Mouse (Mus musculus) macrophage (primary cell): ENCODE results near the gene Stk39. TPM values are rescaled to one million over a fixed set of nuclear protein-coding genes. Genes with fewer than 3 reads are reported as not detected.

Source experiments
- H3K27ac ChIP-seq: fragments of 350-480 bp; formaldehyde crosslinking; 2 replicates; pipeline ENCODE4 v1.9.0; 2021
- H3K36me3 ChIP-seq: fragments of 350-480 bp; formaldehyde crosslinking; 2 replicates; pipeline ENCODE4 v1.9.0; 2021; ENCODE audit errors: inconsistent target
- H3K4me3 ChIP-seq: fragments of 350-480 bp; formaldehyde crosslinking; 2 replicates; pipeline ENCODE4 v1.9.0; 2021; ENCODE audit errors: inconsistent target
- H3K79me2 ChIP-seq: fragments of 350-480 bp; formaldehyde crosslinking; 2 replicates; pipeline ENCODE4 v1.9.0; 2021; ENCODE audit errors: inconsistent target
- WGBS: methylation state at CpG from one replicate; pipeline ENCODE4 v1.1.7; 2026; ENCODE audit warnings: inconsistent platforms; ENCODE audit not compliant: missing documents; 5-methylcytosine and 5-hydroxymethylcytosine counted together
- polyA plus RNA-seq: library from polyadenylated mRNA; stranded (reverse); fragments of 250-400 nt; gene quantifications from 3 replicates; pipeline ENCODE4 v1.2.4, GENCODE M21; 2018; ENCODE audit warnings: inconsistent platforms

The Stk39 gene
- polyA plus RNA-seq, 1 experiment from 2014 or later: 0.34 TPM

DNA sequence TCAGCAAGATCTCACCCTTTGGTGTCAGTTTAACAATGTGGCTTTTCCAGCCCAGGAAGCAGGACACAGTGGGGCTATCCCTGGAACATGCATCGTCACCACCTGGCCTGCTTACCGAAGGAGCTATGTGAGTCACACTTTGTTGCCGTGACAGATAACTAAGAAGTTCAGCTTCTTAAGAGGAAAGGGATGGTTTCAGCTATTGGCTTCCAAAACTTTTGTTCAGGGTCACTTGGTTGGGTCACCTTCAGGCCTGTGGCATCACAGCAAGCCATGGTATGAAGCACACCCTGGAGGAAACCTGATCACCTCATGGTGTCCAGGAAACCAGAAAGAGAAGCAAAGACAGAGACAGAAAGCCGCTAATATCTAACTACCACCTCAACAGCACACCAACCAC is 128.3 kb downstream of the Stk39 start:
- Histone ChIP-seq H3K4me3 (no peak overlapping the region), H3K36me3 (no peaks in the 10 kb centered on the region), H3K79me2 (no peaks in the 10 kb centered on the region), H3K27ac (no peak overlapping the region)
- 91% methylated on average over 4 of the region's 4 CpGs for WGBS

DNA sequence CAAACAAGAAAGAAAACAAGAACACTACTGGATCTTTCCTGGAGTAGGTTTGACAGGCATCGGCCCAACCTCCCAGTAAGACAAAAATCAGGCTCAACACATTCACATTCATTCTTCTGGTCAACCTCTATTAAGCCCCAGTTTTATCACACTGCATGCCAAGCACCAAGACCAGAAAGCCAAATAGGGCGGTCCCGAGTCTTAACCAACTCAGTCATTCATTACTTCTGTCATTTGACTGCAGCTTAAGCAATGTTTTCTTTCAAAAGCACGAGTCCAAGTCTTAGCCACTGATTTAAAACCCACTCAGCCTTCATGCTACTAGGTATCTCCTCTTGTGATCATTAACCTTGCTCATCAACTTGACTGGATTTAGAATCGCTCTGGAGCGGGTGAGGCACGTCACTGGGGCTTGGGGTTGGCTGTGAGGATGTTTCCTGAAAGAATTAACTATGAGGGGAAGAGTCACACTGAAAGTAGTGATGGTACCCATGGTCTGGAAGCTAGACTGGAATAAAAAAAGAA is 129.9 kb downstream of the Stk39 start:
- no peak overlapping the region for H3K27ac ChIP-seq
- H3K4me3 ChIP-seq: no peak overlapping the region
- H3K79me2 ChIP-seq: no peaks in the 10 kb centered on the region
- 94% methylated on average over 7 of the region's 7 CpGs for WGBS
- H3K36me3 ChIP-seq: no peaks in the 10 kb centered on the region

DNA sequence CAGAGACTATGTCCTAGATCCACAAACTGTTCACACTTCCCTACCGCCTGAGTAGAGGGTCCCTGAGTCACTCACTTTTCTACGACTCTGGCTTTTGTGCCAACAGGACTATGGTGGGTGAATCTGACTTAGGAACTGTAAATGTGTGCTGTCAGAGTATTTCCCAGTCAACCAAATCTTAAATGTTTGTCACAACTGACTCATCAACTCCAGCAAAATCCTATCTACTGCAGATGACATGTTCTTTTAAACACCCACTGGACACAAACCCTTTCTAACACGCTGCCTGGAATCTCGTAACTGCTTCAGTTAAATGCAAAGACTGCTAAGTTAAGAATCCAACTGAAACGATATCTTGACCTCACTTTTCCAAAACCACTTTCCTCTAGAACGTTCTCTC is 135.2 kb downstream of the Stk39 start:
- H3K4me3 ChIP-seq: no peak overlapping the region
- no peak overlapping the region for H3K27ac ChIP-seq
- no peaks in the 10 kb centered on the region for H3K79me2 ChIP-seq
- H3K36me3 ChIP-seq: no peaks in the 10 kb centered on the region
- WGBS: 93% methylated on average over 6 of the region's 6 CpGs

DNA sequence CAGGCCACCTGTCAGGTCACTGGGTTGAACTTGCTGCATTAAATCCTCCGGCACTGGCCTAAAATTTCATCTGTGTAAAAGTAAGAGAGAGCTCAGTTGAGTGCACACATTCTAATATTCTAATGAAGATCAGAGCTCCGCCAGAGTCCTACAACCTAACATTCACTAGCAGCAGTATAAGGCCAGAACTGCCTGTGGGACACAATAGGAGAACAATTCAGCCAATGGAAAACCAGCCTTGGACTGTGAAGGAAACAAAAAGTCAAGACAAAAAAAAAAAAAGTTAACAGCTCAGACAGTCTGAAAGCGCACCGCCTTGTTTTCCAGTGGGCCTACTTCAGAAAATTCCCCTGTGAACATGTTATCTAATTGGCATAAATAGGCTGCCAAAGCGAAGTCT is 137.1 kb downstream of the Stk39 start:
- no peaks in the 10 kb centered on the region for H3K36me3 ChIP-seq
- no peak overlapping the region for H3K4me3 ChIP-seq
- WGBS: 89% methylated on average over 5 of the region's 5 CpGs
- H3K79me2 ChIP-seq: no peaks in the 10 kb centered on the region
- no peak overlapping the region for H3K27ac ChIP-seq

DNA sequence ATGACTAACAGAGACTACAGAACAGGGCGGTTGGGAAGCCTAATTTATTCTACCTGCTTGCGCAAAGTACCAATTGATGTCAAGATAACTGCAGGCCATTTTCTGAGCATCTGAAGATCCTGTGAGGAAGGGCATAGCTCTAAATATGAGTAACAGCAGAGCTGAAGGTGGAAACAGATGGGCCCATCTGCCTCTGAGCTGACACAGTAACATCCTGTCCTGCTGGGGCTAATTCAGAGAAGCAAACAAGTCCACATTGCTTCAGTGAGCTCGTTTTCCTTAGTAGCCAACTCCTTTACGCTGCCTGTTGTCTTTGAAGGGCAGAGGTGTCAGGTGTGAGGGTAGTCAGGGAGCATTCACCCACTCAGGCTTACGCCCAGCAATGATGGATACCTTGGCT is 146.8 kb downstream of the Stk39 start:
- H3K36me3 ChIP-seq: no peaks in the 10 kb centered on the region
- H3K27ac ChIP-seq: no peak overlapping the region
- 73% methylated on average over 5 of the region's 5 CpGs for WGBS
- H3K4me3 ChIP-seq: no peak overlapping the region
- no peaks in the 10 kb centered on the region for H3K79me2 ChIP-seq

DNA sequence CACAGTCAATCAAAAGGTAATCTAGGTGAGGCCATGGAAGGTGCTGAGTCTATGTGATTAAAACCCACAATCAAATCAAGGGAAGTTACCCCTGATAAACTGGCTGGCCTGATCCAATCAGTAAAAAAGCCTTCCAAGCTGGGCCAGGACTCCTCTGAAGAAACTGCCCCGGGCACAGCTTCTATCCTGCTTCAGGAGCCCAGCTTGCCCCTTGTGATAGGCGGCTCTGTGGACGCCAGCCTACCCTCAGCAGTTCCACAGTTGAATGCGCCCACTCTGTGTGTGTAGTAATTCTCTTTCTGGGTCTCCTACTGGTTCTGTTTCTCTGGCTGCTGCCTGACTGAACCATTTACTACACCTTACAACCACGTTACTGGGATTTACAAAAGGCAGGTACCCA is 150.8 kb downstream of the Stk39 start:
- no peaks in the 10 kb centered on the region for H3K79me2 ChIP-seq
- no peaks in the 10 kb centered on the region for H3K36me3 ChIP-seq
- no peak overlapping the region for H3K27ac ChIP-seq
- 91% methylated on average over 5 of the region's 5 CpGs for WGBS
- H3K4me3 ChIP-seq: no peak overlapping the region

DNA sequence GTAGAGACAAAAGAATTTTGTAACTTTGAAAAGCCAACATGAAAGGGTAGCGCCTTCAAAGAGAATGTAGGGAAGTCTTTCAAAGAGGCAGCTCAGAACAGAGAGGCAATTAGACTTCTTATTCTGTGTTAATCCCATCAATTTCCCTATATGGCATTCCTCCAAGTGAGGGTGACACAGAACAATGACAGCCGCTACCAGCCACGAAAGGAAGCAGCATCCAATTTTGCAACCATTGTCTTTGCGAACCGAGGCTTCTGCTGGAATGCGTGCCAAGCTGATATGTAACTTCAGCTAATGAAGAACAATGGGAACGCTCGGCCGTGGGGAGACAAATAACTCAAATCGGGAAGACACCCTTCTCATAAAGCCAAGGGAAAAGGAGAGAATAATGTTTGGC is 151.4 kb downstream of the Stk39 start:
- 47% methylated on average over 10 of the region's 10 CpGs for WGBS
- H3K4me3 ChIP-seq: no peak overlapping the region
- no peaks in the 10 kb centered on the region for H3K36me3 ChIP-seq

DNA sequence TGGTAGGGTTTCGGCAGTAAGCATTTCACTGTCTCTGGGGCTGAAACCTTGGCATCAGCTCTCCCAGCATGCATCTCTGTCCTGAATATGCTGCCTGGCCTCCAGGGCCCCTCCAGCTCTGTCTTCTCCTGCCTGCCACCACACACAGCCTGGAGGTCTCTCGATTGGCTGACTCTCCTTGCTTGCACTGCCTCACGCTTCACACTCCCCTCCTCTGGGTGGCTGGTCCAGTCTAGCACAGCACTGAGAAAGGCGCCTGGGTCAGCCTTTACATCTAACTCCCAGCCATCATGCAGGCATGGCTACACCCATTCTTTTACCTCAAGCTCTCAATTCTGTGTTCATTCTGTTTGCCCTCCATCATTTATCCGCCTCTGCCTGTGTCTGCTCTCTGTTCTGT is 153.6 kb downstream of the Stk39 start:
- WGBS: 77% methylated on average over 5 of the region's 5 CpGs
- Histone ChIP-seq H3K79me2 (no peaks in the 10 kb centered on the region), H3K36me3 (no peaks in the 10 kb centered on the region), H3K4me3 (no peak overlapping the region), H3K27ac (no peak overlapping the region)

More for the DNA sequence above, 151.4 kb downstream of the Stk39 start:
- Histone ChIP-seq H3K27ac (no peak overlapping the region), H3K79me2 (no peaks in the 10 kb centered on the region)

DNA sequence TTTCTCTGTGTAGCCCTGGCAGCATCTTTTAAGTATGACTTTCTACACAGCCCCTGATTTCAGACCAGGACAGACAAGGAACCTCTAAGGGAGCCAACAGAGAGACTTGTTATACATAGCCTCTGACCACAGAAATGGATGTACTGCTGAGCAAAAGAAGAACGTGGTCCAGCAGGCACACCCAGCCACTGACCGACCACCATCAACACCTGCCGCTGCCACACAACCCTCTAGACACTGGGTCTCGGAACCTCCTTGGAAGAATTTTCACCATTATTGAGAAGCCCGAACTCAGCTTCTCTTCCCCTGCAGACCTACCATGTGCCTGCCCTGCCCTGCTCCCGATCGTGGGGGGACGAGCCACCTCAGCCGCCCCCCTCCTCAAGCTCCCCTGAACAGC is 154.2 kb downstream of the Stk39 start:
- Histone ChIP-seq H3K79me2 (no peaks in the 10 kb centered on the region), H3K27ac (no peak overlapping the region), H3K36me3 (no peaks in the 10 kb centered on the region), H3K4me3 (no peak overlapping the region)
- 90% methylated on average over 9 of the region's 9 CpGs for WGBS

DNA sequence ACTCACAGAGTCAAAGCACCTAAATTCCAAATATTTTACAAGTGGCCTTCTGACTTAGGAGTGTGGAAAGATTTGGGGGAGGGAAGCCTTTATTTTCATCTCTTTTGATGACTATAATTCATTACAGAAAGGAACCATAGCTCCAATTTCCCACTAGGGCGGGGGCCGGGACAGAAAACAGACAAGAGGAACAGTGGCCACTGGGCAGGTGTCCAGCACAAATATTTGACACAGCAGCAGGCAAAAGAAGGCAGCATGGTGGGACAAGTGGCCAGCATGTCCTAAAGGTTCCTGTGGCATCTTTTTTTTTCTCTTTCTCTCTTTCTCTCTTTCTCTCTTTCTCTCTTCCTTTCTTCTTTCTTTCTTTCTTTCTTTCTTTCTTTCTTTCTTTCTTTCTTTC is 154.6 kb downstream of the Stk39 start:
- no peak overlapping the region for H3K27ac ChIP-seq
- H3K36me3 ChIP-seq: no peaks in the 10 kb centered on the region
- H3K79me2 ChIP-seq: no peaks in the 10 kb centered on the region
- WGBS: 80% methylated on average over 2 of the region's 2 CpGs
- no peak overlapping the region for H3K4me3 ChIP-seq

DNA sequence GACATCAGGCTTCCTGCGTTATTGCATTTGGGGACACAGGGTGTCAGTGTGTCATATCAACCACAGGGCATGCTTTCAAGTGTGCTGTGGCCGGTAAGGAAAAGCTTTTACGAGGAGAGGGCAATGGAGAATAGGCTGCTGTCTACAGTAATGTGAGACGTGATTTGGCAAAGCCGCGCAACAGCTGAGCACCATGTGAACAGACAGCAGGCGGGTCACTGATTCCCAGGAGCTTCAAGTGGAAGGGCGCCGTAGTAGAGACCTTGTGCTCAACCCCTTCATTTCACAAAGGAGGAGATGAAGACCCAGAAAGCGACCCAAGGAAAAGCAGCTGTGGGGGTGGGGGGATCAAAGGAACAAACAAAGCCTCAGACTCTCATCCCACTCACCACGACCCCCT is 156.8 kb downstream of the Stk39 start:
- Histone ChIP-seq H3K79me2 (no peaks in the 10 kb centered on the region), H3K4me3 (no peak overlapping the region), H3K27ac (no peak overlapping the region), H3K36me3 (no peaks in the 10 kb centered on the region)
- 94% methylated on average over 10 of the region's 11 CpGs for WGBS

DNA sequence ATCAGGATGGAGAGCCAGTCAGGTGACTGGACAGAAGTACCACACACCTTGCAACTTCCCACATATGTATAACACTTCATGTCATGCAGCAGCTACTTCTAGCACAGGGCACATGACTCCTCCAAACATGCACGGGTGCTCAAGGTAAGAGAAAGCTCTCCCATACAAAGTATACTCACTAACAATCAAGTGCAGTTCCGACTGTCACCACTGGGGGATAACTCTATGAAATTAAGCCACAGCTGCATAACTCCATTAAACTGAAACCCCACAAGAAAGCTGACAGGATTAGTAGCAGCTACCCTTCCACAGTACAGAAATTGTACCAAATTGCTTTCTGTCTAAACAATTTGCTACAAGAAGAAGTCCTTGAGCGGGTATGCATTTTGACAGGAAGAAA is 161.9 kb downstream of the Stk39 start:
- Histone ChIP-seq H3K79me2 (no peaks in the 10 kb centered on the region), H3K27ac (no peak overlapping the region), H3K36me3 (no peaks in the 10 kb centered on the region), H3K4me3 (no peak overlapping the region)
- WGBS: 95% methylated on average over 3 of the region's 3 CpGs

DNA sequence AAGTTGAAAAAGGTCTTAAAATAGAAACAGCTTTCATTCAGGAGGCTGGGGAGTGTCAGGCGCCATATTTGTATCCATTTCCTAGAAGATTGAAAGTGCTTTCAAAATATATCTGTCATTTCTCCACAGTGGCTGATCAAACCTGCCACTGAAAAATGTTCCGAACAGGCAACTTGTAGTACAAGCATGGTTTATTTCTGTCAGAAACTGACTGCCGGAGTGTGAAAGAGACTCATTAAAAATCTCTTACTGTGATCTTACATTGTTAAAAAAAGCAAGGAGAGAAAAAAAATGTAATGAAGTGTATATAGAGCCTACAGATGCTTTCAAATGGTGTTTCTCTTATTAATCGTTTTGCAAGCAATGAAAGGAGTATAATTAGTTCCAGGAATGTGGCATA is 165.5 kb downstream of the Stk39 start:
- 95% methylated on average over 4 of the region's 4 CpGs for WGBS
- H3K4me3 ChIP-seq: no peak overlapping the region
- H3K36me3 ChIP-seq: no peaks in the 10 kb centered on the region
- no peaks in the 10 kb centered on the region for H3K79me2 ChIP-seq
- no peak overlapping the region for H3K27ac ChIP-seq

DNA sequence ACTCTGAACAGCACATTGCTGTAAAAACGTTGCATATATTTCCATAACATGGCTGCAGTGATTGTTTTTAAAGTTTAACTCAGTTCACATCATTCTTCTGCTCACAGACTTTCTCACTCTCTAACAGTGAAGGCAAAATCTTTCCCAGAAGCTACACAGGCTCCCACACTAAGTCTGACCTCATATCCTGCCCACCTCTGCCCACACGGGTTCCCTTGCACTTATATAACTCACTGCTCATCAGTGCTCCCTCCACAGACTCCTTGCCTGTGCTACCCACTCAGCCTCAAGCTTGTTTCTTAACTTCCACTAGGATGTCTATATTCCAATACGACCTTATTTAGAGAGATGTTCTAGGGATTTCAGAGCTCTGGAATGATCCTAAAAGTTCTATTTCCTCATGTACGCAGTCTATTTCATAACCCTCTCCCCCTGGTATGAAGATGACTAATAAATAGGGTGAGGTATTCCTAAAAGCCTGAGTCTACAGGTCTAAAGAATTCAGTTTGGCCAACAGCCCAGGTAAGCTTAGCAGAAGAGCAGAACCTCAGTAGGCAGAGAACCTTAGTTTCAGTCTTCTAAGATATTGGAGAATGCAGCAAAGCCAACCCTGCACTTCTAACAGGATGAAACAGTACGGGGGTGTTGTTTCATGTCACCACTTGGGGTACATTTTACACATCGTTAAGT is 167.2 kb downstream of the Stk39 start:
- Histone ChIP-seq H3K4me3 (no peak overlapping the region), H3K27ac (no peak overlapping the region), H3K79me2 (no peaks in the 10 kb centered on the region), H3K36me3 (no peaks in the 10 kb centered on the region)
- 84% methylated on average over 6 of the region's 6 CpGs for WGBS

DNA sequence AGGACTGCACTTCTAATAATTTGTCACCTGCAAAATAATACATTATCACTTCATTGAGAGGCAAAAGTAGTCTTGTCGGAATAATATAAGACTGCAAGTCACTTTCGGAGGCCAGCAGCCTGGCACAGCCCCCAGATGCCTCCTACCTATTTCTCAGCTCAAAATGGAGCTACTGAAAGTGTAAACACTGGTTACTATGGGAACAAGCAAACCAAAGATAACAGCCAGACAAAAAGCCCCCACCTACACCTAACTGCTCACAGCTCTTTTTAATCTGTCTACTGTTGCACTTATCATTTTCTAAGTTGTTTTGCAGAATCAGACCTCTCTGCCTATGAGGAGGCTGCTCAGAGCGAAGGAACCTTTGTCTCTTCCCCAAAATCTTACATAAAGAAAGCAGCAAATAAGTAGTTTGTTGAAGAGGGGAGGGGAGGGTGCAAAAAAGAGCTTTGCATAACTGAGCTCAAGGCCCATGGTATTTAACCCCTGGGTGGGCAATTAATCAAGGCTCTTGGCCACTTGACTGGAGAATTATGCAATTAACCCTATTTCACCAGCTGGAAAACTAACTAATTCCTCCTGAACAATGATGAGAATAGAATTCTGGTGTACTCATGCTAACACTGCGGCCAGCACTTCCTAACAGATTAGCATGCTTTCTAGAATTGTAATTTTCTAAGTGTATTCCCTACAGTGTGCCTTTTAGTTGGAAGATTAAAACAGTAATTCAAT is 170.1 kb downstream of the Stk39 start:
- Histone ChIP-seq H3K27ac (no peak overlapping the region), H3K36me3 (no peaks in the 10 kb centered on the region), H3K4me3 (no peak overlapping the region), H3K79me2 (no peaks in the 10 kb centered on the region)
- WGBS: 85% methylated on average over 4 of the region's 4 CpGs
